Mouse (Mus musculus) bone marrow macrophage, adult 2 months (primary cell): ENCODE measurements around the gene Bcl2l13.

ENCODE experiments used
- CTCF ChIP-seq: IDR thresholded peaks from 2 replicates; pipeline ENCODE4 v1.5.1; 2012; ENCODE audit warnings: low read depth, mild to moderate bottlenecking, low read length, moderate library complexity
- POLR2A ChIP-seq: IDR thresholded peaks from 2 replicates; pipeline ENCODE4 v1.6.1; 2012; ENCODE audit warnings: mild to moderate bottlenecking, low read depth, low read length, borderline replicate concordance

DNA sequence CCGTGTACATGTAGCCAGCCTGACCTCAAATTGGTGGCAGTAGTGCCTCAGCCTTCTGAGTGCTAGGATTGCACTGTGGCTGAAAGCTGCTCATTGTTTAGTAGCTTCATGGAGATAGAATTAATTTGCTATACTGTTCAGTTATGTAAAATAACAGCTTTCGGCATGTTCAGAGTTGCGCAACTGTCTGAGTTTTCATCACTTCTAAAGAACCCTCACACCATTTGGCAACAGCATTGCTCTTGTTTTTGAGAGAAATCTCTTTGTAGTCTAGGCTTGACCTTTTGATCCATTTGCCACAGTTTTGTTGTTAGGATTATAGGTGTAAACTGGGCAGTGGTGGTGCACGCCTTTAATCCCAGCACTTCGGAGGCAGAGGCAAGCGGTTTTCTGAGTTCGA is 4.2 kb downstream of the Bcl2l13 start:
- TF ChIP-seq POLR2A (no peak), CTCF (no peak)
